Mouse (Mus musculus) heart, embryonic 15.5 days (tissue): ENCODE results near the gene Zfp526. TPM values are rescaled to one million over a fixed set of nuclear protein-coding genes. Genes with fewer than 3 reads are reported as not detected.
A peak's percentile ranks its signal among the peaks of the same experiment; 100 is the strongest.

Experiments used
- ATAC-seq: fragments of 200-750 bp; cut with Nextera tagmentation; replicated peaks from 2 replicates; pipeline ENCODE4 v1.8.0; 2017; ENCODE audit warnings: low read depth, moderate TSS enrichment; ENCODE audit not compliant: insufficient number of reproducible peaks, insufficient read depth, low FRiP score
- H3K27ac ChIP-seq: fragments of 300-500 bp; sonication (generic); 2 replicates; pipeline ENCODE4 v1.5.1; 2015; ENCODE audit warnings: mild to moderate bottlenecking, inconsistent platforms
- H3K27me3 ChIP-seq: fragments of 300-500 bp; sonication (generic); 2 replicates; pipeline ENCODE4 v1.6.1; 2015; ENCODE audit warnings: inconsistent platforms
- H3K36me3 ChIP-seq: fragments of 300-500 bp; sonication (generic); 2 replicates; pipeline ENCODE4 v1.6.1; 2015; ENCODE audit warnings: mild to moderate bottlenecking, inconsistent platforms
- H3K4me1 ChIP-seq: fragments of 300-500 bp; sonication (generic); replicated peaks from 2 replicates; pipeline ENCODE4 v1.6.1; 2015; ENCODE audit warnings: inconsistent platforms
- H3K4me2 ChIP-seq: fragments of 300-500 bp; sonication (generic); 2 replicates; pipeline ENCODE4 v1.6.1; 2015; ENCODE audit warnings: inconsistent platforms, mild to moderate bottlenecking, moderate library complexity
- H3K4me3 ChIP-seq: fragments of 300-500 bp; sonication (generic); 2 replicates; pipeline ENCODE4 v1.5.1; 2015; ENCODE audit warnings: mild to moderate bottlenecking, inconsistent platforms
- H3K9ac ChIP-seq: fragments of 300-500 bp; sonication (generic); 2 replicates; pipeline ENCODE4 v1.6.1; 2015; ENCODE audit warnings: mild to moderate bottlenecking, inconsistent platforms
- H3K9me3 ChIP-seq: fragments of 300-500 bp; sonication (generic); replicated peaks from 2 replicates; pipeline ENCODE4 v1.6.1; 2016; ENCODE audit warnings: inconsistent platforms
- WGBS: fragments of 180-500 bp; shearing (Covaris S2); methylation state at CpG from one replicate; pipeline ENCODE4 v1.1.7; 2015; ENCODE audit warnings: mixed read lengths; 5-methylcytosine and 5-hydroxymethylcytosine counted together
- polyA plus RNA-seq: library from polyadenylated mRNA; unstranded; fragments of >200 nt; fragmentation: Nextera tagmentation; extraction: Ambion mirVana; gene quantifications from 2 replicates; pipeline ENCODE4 v1.2.1, GENCODE M21; 2015

Gene Zfp526
- polyA plus RNA-seq, 1 experiment from 2014 or later, result 1.7 TPM

DNA sequence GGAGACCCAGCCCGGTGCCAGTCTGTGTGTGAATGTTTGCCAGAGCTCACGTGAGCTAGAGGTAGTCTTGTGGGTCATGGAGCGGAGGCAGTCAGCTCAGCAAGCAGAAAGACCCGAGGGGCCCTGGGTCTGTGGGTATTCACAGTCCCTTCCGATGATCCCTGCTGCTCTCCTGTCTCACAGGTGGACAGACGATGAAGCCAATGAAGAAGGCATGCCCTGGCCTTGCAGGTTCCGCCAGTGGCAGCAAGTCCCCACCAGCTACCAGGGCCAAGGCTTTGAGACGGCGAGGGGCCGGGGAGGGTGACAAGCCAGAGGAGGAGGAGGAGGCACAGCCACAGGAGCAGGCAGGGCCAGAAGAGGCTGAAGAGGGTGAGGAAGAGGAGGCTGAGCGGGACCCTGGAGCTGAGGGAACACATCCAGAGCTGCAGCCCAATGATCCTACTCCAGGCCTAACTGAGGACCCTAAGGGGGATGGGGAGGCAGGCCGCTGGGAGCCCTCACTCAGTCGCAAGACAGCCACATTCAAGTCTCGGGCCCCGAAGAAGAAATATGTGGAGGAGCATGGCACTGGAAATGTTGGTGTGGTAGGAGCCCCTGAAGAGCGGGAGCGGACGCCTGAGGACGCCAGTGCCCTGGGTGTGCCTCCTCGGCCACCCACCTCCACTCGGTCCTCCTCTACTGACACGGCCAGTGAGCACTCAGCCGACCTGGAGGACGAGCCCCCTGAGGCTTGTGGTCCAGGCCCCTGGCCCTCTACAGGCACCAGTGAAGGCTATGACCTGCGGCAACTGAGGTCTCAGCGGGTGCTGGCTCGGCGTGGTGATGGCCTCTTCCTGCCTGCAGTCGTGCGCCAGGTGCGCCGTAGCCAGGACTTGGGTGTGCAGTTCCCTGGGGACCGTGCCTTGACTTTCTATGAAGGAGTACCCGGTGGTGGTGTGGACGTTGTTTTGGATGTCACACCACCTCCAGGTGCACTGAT, 49.7 kb downstream of the Zfp526 start:
- H3K27me3 ChIP-seq, result no peaks in the 10 kb centered on the region
- 0 out of 2 replicates have a peak overlapping the region, but pooled peaks have one; percentile 38 for H3K9ac ChIP-seq
- H3K9me3 ChIP-seq, result no peaks in the 10 kb centered on the region
- H3K4me2 ChIP-seq, result no peak overlapping the region
- peaks cover 15% of the 10 kb centered on the region; the same call in 1 of the 2 replicates for H3K36me3 ChIP-seq
- H3K4me1 ChIP-seq, result peaks cover 61% of the 10 kb centered on the region
- 87% methylated on average over 35 of the region's 35 CpGs for WGBS
- H3K27ac ChIP-seq, result no peak overlapping the region
- no peak overlapping the region for H3K4me3 ChIP-seq
- ATAC-seq, result no peak

DNA sequence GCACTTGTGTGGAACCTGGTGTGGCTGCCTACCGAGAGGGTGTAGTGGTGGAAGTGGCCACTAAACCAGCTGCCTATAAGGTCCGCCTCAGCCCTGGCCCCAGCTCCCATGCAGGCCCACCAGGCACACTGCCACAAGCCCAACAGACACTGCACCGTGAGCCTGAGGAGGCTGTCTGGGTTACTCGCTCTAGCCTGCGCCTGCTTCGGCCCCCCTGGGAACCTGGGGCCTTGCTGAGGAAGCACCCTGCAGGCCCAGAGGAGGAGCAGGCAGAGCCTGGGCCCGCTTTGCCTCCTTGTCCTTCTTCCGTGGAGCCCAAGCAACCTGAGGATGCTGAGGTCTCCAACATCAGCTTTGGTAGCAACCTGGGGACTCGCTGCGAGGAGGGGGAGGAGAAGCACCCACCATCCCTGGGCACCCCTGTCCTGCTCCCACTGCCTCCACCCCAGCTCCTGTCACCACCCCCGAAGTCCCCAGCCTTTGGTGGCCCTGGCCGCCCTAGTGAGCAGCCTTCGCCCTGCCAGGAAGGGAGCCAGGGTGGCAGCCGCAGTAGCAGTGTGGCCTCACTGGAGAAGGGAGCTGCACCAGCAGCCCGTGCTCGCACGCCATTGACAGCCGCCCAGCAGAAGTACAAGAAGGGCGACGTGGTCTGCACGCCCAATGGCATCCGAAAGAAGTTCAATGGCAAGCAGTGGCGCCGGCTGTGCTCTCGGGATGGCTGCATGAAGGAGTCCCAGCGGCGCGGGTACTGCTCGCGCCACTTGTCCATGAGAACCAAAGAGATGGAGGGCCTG, 50.6 kb downstream of the Zfp526 start:
- Histone ChIP-seq H3K9ac (no peak overlapping the region), H3K27ac (no peak overlapping the region), H3K4me2 (no peak overlapping the region), H3K36me3 (peaks cover 15% of the 10 kb centered on the region; the same call in 1 of the 2 replicates), H3K4me3 (no peak overlapping the region), H3K4me1 (peaks cover 66% of the 10 kb centered on the region), H3K9me3 (no peaks in the 10 kb centered on the region), H3K27me3 (no peaks in the 10 kb centered on the region)
- no peak for ATAC-seq
- WGBS, result 80% methylated on average over 30 of the region's 30 CpGs

DNA sequence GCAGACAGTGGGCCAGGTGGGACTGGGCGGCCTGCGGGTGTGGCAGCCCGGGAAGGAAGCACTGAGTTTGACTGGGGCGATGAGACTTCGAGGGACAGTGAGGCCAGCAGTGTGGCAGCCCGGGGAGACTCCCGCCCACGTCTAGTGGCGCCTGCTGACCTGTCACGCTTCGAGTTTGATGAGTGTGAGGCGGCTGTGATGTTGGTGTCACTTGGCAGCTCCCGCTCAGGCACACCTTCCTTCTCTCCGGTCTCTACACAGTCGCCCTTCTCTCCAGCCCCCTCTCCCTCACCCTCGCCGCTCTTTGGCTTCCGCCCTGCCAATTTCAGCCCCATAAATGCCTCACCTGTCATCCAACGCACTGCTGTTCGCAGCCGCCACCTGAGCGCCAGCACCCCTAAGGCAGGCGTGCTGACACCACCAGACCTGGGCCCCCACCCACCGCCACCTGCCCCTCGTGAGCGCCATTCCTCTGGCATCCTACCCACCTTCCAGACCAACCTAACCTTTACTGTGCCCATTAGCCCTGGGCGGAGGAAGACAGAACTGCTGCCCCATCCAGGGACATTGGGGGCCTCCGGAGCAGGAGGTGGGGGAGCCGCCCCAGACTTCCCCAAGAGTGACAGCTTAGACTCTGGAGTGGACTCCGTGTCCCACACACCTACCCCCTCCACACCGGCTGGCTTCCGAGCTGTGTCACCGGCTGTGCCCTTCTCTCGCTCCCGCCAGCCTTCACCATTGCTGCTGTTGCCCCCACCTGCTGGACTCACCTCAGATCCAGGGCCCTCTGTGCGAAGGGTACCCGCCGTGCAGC, 51.4 kb downstream of the Zfp526 start:
- 79% methylated on average over 38 of the region's 38 CpGs for WGBS
- H3K36me3 ChIP-seq, result peaks cover 15% of the 10 kb centered on the region; the same call in 1 of the 2 replicates

DNA sequence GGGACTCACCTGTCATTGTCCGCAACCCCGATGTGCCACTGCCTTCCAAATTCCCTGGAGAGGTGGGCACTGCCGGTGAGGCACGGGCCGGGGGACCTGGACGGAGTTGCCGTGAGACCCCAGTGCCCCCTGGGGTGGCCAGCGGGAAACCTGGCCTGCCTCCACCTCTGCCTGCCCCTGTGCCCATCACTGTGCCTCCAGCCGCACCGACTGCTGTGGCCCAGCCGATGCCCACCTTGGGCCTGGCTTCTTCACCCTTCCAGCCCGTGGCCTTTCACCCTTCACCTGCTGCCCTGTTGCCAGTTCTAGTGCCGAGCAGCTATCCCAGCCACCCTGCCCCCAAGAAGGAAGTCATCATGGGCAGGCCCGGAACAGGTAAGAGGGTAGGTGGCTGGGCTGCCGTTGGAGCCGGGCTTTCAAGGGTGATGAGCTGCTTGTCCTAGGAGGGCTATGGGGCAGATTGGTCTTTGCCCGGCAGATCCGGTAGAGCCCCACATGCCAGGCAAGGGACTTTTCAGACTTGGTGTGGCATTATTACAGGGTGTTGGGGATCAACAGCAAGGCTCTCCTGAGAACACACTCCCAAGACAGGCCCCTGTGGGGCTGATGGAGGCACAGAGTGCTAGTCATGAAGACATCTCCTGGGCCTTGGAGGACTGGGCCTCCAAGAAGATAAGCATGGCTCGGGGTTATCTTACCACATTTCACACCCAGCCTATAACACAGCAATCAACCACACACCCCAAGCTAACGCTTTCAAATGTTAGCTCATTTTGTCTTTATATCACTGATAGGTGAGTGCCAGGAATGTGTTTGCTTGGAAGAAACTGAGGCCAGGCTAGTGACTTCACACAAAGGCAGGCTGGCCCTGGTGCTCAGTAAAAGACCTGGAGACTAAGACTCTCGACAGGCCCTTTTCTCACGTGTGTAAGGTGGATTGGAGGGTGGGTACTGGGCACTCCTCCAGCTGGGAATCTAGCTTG, 52.3 kb downstream of the Zfp526 start:
- H3K36me3 ChIP-seq, result peaks cover 15% of the 10 kb centered on the region; the same call in 1 of the 2 replicates
- peaks cover 74% of the 10 kb centered on the region for H3K4me1 ChIP-seq
- ATAC-seq, result no peak
- H3K4me2 ChIP-seq, result no peak overlapping the region
- no peaks in the 10 kb centered on the region for H3K27me3 ChIP-seq
- H3K9ac ChIP-seq, result no peak overlapping the region
- WGBS, result 84% methylated on average over 22 of the region's 22 CpGs
- no peaks in the 10 kb centered on the region for H3K9me3 ChIP-seq
- 0 out of 2 replicates have a peak overlapping the region, but pooled peaks have one; percentile 19 for H3K27ac ChIP-seq
- H3K4me3 ChIP-seq, result no peak overlapping the region

More for the DNA sequence above, 51.4 kb downstream of the Zfp526 start:
- Histone ChIP-seq H3K4me2 (no peak overlapping the region), H3K27ac (no peak overlapping the region), H3K9me3 (no peaks in the 10 kb centered on the region), H3K4me1 (peaks cover 71% of the 10 kb centered on the region), H3K27me3 (no peaks in the 10 kb centered on the region), H3K4me3 (no peak overlapping the region), H3K9ac (no peak overlapping the region)
- ATAC-seq, result no peak

DNA sequence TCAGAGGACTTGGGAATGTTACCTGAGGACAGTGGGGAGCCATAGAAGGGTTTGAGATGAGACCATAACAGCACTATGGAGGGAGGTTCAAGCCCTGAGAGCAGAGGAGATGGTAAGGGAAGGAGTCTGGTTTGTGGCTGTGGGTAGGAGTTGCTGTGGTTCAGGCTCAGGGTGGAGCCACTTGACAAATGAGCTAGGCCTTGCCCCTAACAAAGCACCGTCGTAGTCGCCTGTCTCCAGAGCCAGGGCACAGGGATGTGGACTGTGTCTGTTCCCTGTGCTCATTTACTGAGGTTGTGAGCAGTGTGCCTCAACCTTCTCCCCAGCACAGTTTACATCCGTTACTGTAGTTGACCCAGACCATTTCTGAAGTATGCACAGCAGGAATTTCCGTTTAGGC, 53.3 kb downstream of the Zfp526 start:
- H3K4me1 ChIP-seq, result peaks cover 66% of the 10 kb centered on the region
- WGBS, result 61% methylated on average over 5 of the region's 5 CpGs
- no peak for ATAC-seq
- no peak overlapping the region for H3K9ac ChIP-seq
- no peak overlapping the region for H3K4me2 ChIP-seq
- H3K9me3 ChIP-seq, result no peaks in the 10 kb centered on the region
- no peak overlapping the region for H3K27ac ChIP-seq
- H3K4me3 ChIP-seq, result no peak overlapping the region
- peaks cover 15% of the 10 kb centered on the region; the same call in 1 of the 2 replicates for H3K36me3 ChIP-seq
- H3K27me3 ChIP-seq, result no peaks in the 10 kb centered on the region

DNA sequence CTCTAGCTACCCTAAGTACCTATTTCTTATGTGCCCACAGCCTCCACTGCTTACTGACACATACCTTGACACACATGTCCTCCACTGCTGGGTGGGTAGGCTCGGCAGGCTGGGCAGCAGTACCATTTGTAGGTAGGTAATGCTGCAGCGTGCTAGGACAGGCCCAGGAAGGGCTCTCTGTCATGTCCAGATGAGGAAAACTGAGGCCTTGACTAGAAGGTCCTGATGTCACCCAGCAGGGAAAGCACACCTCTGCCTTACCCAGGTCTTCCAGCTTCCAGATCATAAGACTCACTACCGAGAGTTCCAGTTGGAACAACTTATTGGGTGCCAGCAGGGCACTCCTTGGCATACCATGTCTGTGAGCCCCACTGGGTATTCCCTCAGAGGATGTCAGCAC, 53.8 kb downstream of the Zfp526 start:
- Histone ChIP-seq H3K36me3 (peaks cover 15% of the 10 kb centered on the region; the same call in 1 of the 2 replicates), H3K4me2 (no peak overlapping the region), H3K4me3 (no peak overlapping the region), H3K9ac (no peak overlapping the region), H3K4me1 (peaks cover 66% of the 10 kb centered on the region), H3K27me3 (no peaks in the 10 kb centered on the region), H3K9me3 (no peaks in the 10 kb centered on the region), H3K27ac (peak overlapping the region; percentile 98)
- WGBS, result 86% methylated on average over 3 of the region's 3 CpGs
- no peak for ATAC-seq

DNA sequence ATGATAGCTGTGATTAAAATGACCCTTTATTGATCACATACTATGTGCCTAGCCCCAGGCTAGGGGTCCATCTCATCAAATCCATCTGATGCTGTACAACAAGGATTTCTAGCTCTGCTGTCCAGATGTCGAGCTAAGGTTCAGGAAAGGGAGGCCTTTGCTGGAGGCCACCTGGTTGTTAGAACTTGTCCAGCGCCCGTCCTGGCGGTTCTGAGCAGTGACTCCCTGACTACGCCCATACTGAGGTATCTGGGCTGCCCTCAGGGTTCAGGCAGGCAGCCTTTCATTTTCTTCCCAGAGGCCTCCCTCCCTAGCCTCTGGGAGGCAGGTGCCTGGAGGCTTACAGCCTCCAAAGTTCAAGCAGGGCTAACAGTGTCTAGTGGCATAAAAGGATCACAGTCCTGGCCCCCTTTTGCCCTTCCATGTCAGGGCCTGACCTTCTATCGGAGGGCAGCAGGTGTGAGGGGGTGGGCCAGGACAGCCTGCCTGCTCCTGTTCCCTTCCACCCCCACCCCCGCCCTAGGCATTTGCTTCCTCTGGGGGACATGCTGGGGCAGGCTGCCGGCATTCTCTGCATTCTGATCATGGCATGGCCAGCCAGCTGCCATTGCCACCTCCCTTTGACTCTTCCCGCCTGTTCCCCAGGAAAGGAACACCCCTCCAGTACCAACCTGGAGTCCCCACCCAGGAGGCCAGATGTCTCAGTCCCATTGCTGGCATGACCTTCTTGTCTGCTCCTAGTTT, 54.5 kb downstream of the Zfp526 start:
- Histone ChIP-seq H3K9me3 (no peaks in the 10 kb centered on the region), H3K27me3 (no peaks in the 10 kb centered on the region), H3K9ac (peak overlapping the region; percentile 34; the same call in 1 of the 2 replicates), H3K4me1 (peaks cover 66% of the 10 kb centered on the region), H3K4me3 (no peak overlapping the region), H3K4me2 (peak overlapping the region; percentile 33), H3K27ac (peak overlapping the region; percentile 98), H3K36me3 (peaks cover 15% of the 10 kb centered on the region; the same call in 1 of the 2 replicates)
- no peak for ATAC-seq
- 42% methylated on average over 9 of the region's 9 CpGs for WGBS
